Mouse (Mus musculus): ENCODE data around the gene Irs3. TPM values are rescaled to one million over a fixed set of nuclear protein-coding genes. Genes with fewer than 3 reads are reported as not detected.

Gene Irs3
- not detected for total RNA-seq (2023)

GRCm38 (mm10) chr5:137645652-137646091 lies at the start of gene Irs3:
Gene Irs3, minus strand, starts transcription at chr5:137645714.

GRCm38 (mm10) chr5:137684294-137685123 lies 39.0 kb upstream of the Irs3 start, which contains the start of gene Agfg2:
Gene Agfg2, minus strand, starts transcription at chr5:137684726.

GRCm38 (mm10) chr5:137641054-137641453 lies 4.5 kb downstream of the Irs3 start, which contains the start of gene Sap25:
Gene Sap25, plus strand, starts transcription at chr5:137641334.

GRCm38 (mm10) chr5:137628498-137629305 lies 16.8 kb downstream of the Irs3 start, which contains the start of the genes Fbxo24, Lrch4 and Gm20605:
Gene Fbxo24, minus strand, starts transcription at chr5:137629002.
Gene Lrch4, plus strand, starts transcription at chr5:137629121.
Gene Gm20605, plus strand, starts transcription at chr5:137629175.

GRCm38 (mm10) chr5:137613550-137613949 lies 32.0 kb downstream of the Irs3 start, which contains the start of gene Pcolce:
Gene Pcolce, minus strand, starts transcription at chr5:137613784.

GRCm38 (mm10) chr5:137600619-137601364 lies 44.7 kb downstream of the Irs3 start, which contains the start of gene Mospd3:
Gene Mospd3, minus strand, starts transcription at chr5:137601058.

Other genes starting within 250 kb of the Irs3 start
- 0.35 TPM for gene Zan, start 168.7 kb downstream of the Irs3 start, total RNA-seq (2023)
- gene Pop7, start 143.2 kb downstream of the Irs3 start, total RNA-seq (2023) = 27.2 TPM
- gene Gigyf1, start 127.2 kb downstream of the Irs3 start, total RNA-seq (2023) = 93.3 TPM
- gene Epo, start 112.5 kb downstream of the Irs3 start, total RNA-seq (2023) = not detected
- gene Gnb2, start 112.2 kb downstream of the Irs3 start, total RNA-seq (2023) = 259 TPM
- gene Actl6b, start 92.2 kb downstream of the Irs3 start, total RNA-seq (2023) = not detected
- 0.59 TPM for gene Tfr2, start 75.9 kb downstream of the Irs3 start, total RNA-seq (2023)
- 28.5 TPM for gene Mospd3, start 44.7 kb downstream of the Irs3 start, total RNA-seq (2023)
- 1.2 TPM for gene Pcolce, start 31.9 kb downstream of the Irs3 start, total RNA-seq (2023)
- gene Fbxo24, start 16.7 kb downstream of the Irs3 start, total RNA-seq (2023) = not detected
- gene Lrch4, start 16.6 kb downstream of the Irs3 start, total RNA-seq (2023) = 185 TPM
- 55.1 TPM for gene Gm20605, start 16.5 kb downstream of the Irs3 start, total RNA-seq (2023)
- gene Sap25, start 4.4 kb downstream of the Irs3 start, total RNA-seq (2023) = 81.4 TPM
- gene Agfg2, start 39.0 kb upstream of the Irs3 start, total RNA-seq (2023) = 23.5 TPM
- gene Nyap1, start 95.9 kb upstream of the Irs3 start, total RNA-seq (2023) = 2.0 TPM
- 183 TPM for gene Tsc22d4, start 100.0 kb upstream of the Irs3 start, total RNA-seq (2023)
- gene Ppp1r35, start 133.1 kb upstream of the Irs3 start, total RNA-seq (2023) = 18.2 TPM
- gene Mepce, start 141.9 kb upstream of the Irs3 start, total RNA-seq (2023) = 212 TPM
- gene Zcwpw1, start 142.1 kb upstream of the Irs3 start, total RNA-seq (2023) = 14.8 TPM
- 6.1 TPM for gene Pilra, start 190.6 kb upstream of the Irs3 start, total RNA-seq (2023)
- 4.0 TPM for gene Pilrb1, start 212.4 kb upstream of the Irs3 start, total RNA-seq (2023)
- gene Pilrb2, start 226.1 kb upstream of the Irs3 start, total RNA-seq (2023) = 3.1 TPM